Mouse (Mus musculus) stomach, embryonic 14.5 days (tissue): ENCODE measurements around the gene Gzmn. TPM values are rescaled to one million over a fixed set of nuclear protein-coding genes. Genes with fewer than 3 reads are reported as not detected.

Experiments
- ATAC-seq: fragments of 200-750 bp; cut with Nextera tagmentation; 2 replicates; pipeline ENCODE4 v1.8.0; 2017; ENCODE audit warnings: low read depth, moderate TSS enrichment; ENCODE audit not compliant: insufficient number of reproducible peaks, insufficient read depth, low FRiP score
- H3K27ac ChIP-seq: fragments of 300-500 bp; sonication (generic); 2 replicates; pipeline ENCODE4 v1.5.1; 2014; ENCODE audit warnings: mild to moderate bottlenecking, low read length, moderate library complexity, mixed read lengths
- H3K27me3 ChIP-seq: fragments of 300-500 bp; sonication (generic); 2 replicates; pipeline ENCODE4 v1.6.1; 2014; ENCODE audit warnings: low read length, control low read depth, mixed read lengths; ENCODE audit not compliant: control insufficient read depth, insufficient read depth
- H3K36me3 ChIP-seq: fragments of 300-500 bp; sonication (generic); 2 replicates; pipeline ENCODE4 v1.6.1; 2014; ENCODE audit warnings: mild to moderate bottlenecking, control low read depth, low read length, moderate library complexity, mixed read lengths; ENCODE audit not compliant: control insufficient read depth, insufficient read depth
- H3K4me1 ChIP-seq: fragments of 300-500 bp; sonication (generic); 2 replicates; pipeline ENCODE4 v1.6.1; 2014; ENCODE audit warnings: low read length, control low read depth, mixed read lengths; ENCODE audit not compliant: control insufficient read depth, insufficient read depth
- H3K4me2 ChIP-seq: fragments of 300-500 bp; sonication (generic); replicated peaks from 2 replicates; pipeline ENCODE4 v1.6.1; 2014; ENCODE audit warnings: low read depth, low read length, control low read depth
- H3K4me3 ChIP-seq: fragments of 300-500 bp; sonication (generic); 2 replicates; pipeline ENCODE4 v1.5.1; 2014; ENCODE audit warnings: low read depth, low read length, control low read depth
- H3K9ac ChIP-seq: fragments of 300-500 bp; sonication (generic); replicated peaks from 2 replicates; pipeline ENCODE4 v1.6.1; 2014; ENCODE audit warnings: low read depth, mild to moderate bottlenecking, control low read depth, low read length, moderate library complexity, mixed read lengths
- H3K9me3 ChIP-seq: fragments of 300-500 bp; sonication (generic); 2 replicates; pipeline ENCODE4 v1.6.1; 2016; ENCODE audit warnings: low read depth, low read length, control low read depth; ENCODE audit not compliant: control insufficient read depth
- polyA plus RNA-seq: library from polyadenylated mRNA; unstranded; fragments of >200 nt; fragmentation: Nextera tagmentation; extraction: Ambion mirVana; gene quantifications from 2 replicates; pipeline ENCODE4 v1.2.1, GENCODE M21; 2014

Gene Gzmn
- polyA plus RNA-seq, 1 experiment from 2014 or later = not detected

GRCm38 (mm10) chr14:56120525-56120924 lies 53.9 kb downstream of the Gzmn start, which contains the start of gene Gzme:
Gzme (minus strand) TSS chr14:56120625.
- Histone ChIP-seq H3K4me3 (no peak within 1 kb of the TSS), H3K4me2 (no peak within 1 kb of the TSS), H3K36me3 (no peaks in the 10 kb centered on the region), H3K27me3 (no peaks in the 10 kb centered on the region), H3K9me3 (no peaks in the 10 kb centered on the region), H3K4me1 (no peaks in the 10 kb centered on the region), H3K9ac (no peak within 1 kb of the TSS), H3K27ac (no peak within 1 kb of the TSS)
- ATAC-seq = no peak

Other genes with a start within 250 kb of the Gzmn start
- 2.6 and 3.4 TPM in 2 replicates for gene Cma1, start 229.9 kb downstream of the Gzmn start, polyA plus RNA-seq
- gene Cma2, start 223.6 kb downstream of the Gzmn start, polyA plus RNA-seq = not detected in 2 replicates
- 0.58 and 0.86 TPM in 2 replicates for gene Mcpt1, start 156.6 kb downstream of the Gzmn start, polyA plus RNA-seq
- gene Mcpt9, start 144.1 kb downstream of the Gzmn start, polyA plus RNA-seq = not detected in 2 replicates
- 0.64 and 1.0 TPM in 2 replicates for gene Mcpt2, start 132.6 kb downstream of the Gzmn start, polyA plus RNA-seq
- gene Mcpt4, start 112.3 kb downstream of the Gzmn start, polyA plus RNA-seq = 0.52 and 1.2 TPM in 2 replicates
- gene Mcpt8, start 89.3 kb downstream of the Gzmn start, polyA plus RNA-seq = 1.0 and 1.5 TPM in 2 replicates
- 0.43 and 0.51 TPM in 2 replicates for gene Ctsg, start 72.0 kb downstream of the Gzmn start, polyA plus RNA-seq
- not detected in 2 replicates for gene Gzme, start 54.0 kb downstream of the Gzmn start, polyA plus RNA-seq
- gene Gzmd, start 42.0 kb downstream of the Gzmn start, polyA plus RNA-seq = not detected in 2 replicates
- gene Gzmg, start 15.0 kb downstream of the Gzmn start, polyA plus RNA-seq = not detected in 2 replicates
- gene Gzmf, start 36.8 kb upstream of the Gzmn start, polyA plus RNA-seq = not detected in 2 replicates
- not detected in 2 replicates for gene Gzmc, start 60.1 kb upstream of the Gzmn start, polyA plus RNA-seq
- 0.41 and 1.0 TPM in 2 replicates for gene Gzmb, start 87.7 kb upstream of the Gzmn start, polyA plus RNA-seq
- gene Atp12a, start 190.5 kb upstream of the Gzmn start, polyA plus RNA-seq = 0.17 and 0.22 TPM in 2 replicates
- 1.6 and 2.5 TPM in 2 replicates for gene Rnf17, start 228.0 kb upstream of the Gzmn start, polyA plus RNA-seq